Mouse (Mus musculus) embryo, embryonic 11 days (tissue): Measurements from ENCODE around the gene Esr2.
"Not testable (repeated sequence)": the region's sequence is repeated elsewhere in the genome, so short reads cannot be mapped to it uniquely, and the experiment has no call there.

Source experiments
- DNase-seq: peaks from one replicate; pipeline ENCODE4 v3.0.0-alpha.2; 2015

Esr2 gene

GRCm38 (mm10) chr12:76136701-76137100, 40.4 kb downstream of the Esr2 start:
- DNase-seq = no peak

GRCm38 (mm10) chr12:76133081-76133480, 44.0 kb downstream of the Esr2 start:
- DNase-seq = not testable (repeated sequence)

- no peak for DNase-seq
Measured at GRCm38 (mm10) chr12:76132591-76132990, 44.5 kb downstream of the Esr2 start.

- DNase-seq = no peak
Measured at GRCm38 (mm10) chr12:76130891-76131290, 46.2 kb downstream of the Esr2 start.

- peak; percentile 69 for DNase-seq
Measured at GRCm38 (mm10) chr12:76130281-76130680, 46.8 kb downstream of the Esr2 start.

- DNase-seq = no peak
Measured at GRCm38 (mm10) chr12:76128831-76129230, 48.2 kb downstream of the Esr2 start.

- no peak for DNase-seq
Measured at GRCm38 (mm10) chr12:76128306-76128705, 48.8 kb downstream of the Esr2 start.

GRCm38 (mm10) chr12:76123223-76123622, 53.8 kb downstream of the Esr2 start:
- DNase-seq = no peak

- DNase-seq = peak; percentile 46
Measured at GRCm38 (mm10) chr12:76117632-76118153, 59.4 kb downstream of the Esr2 start.

GRCm38 (mm10) chr12:76116577-76116976, 60.5 kb downstream of the Esr2 start:
- DNase-seq = no peak

GRCm38 (mm10) chr12:76111046-76111445, 66.0 kb downstream of the Esr2 start:
- no peak for DNase-seq

- no peak for DNase-seq
Measured at GRCm38 (mm10) chr12:76109646-76110405, 67.2 kb downstream of the Esr2 start.

- no peak for DNase-seq
Measured at GRCm38 (mm10) chr12:76104596-76105351, 72.3 kb downstream of the Esr2 start.

GRCm38 (mm10) chr12:76102621-76103020, 74.4 kb downstream of the Esr2 start:
- DNase-seq = no peak

- DNase-seq = peak; percentile 47
Measured at GRCm38 (mm10) chr12:76095117-76096035, 81.7 kb downstream of the Esr2 start.

GRCm38 (mm10) chr12:76093613-76094588, 83.2 kb downstream of the Esr2 start:
- no peak for DNase-seq

GRCm38 (mm10) chr12:76092789-76093466, 84.1 kb downstream of the Esr2 start:
- no peak for DNase-seq

GRCm38 (mm10) chr12:76087025-76087424, 90.0 kb downstream of the Esr2 start:
- no peak for DNase-seq

- no peak for DNase-seq
Measured at GRCm38 (mm10) chr12:76085956-76086905, 90.8 kb downstream of the Esr2 start.

GRCm38 (mm10) chr12:76085066-76085465, 92.0 kb downstream of the Esr2 start:
- DNase-seq = no peak
